23 mouse cellular contexts compared by ENCODE assay signal in genomic region chr3:127153861-127154260, GRCm38 (mm10).
DNase-seq lines count a peak whose midpoint lies in the region; ATAC-seq and TF ChIP-seq lines count a peak whose summit lies in the region.
"Had no signal": no experiment of that assay in that cellular context is flagged by ENCODE, and none has a peak within 500 bp of the region (broad histone marks: within the 10 kb centered on the region; RNA-seq: fewer than 3 reads in every experiment).

No protein-coding gene starts in this region.

- 65% methylated on average over 3 of the region's 3 CpGs for WGBS in kidney, embryonic 16.5 days
- WGBS in intestine, embryonic 16.5 days: 56% methylated on average over 3 of the region's 3 CpGs
- WGBS in liver, postnatal 0 days (ENCODE audit: insufficient replicate concordance): 50% methylated on average over 3 of the region's 3 CpGs

- H3K4me2 ChIP-seq in kidney, embryonic 16.5 days (replicated peaks; ENCODE audit: low read depth, low read length): no peak overlapping the region
- no peak overlapping the region for H3K4me2 ChIP-seq in intestine, embryonic 16.5 days (ENCODE audit: low read depth, low read length)
- peak overlapping the region; percentile 32; the same call in 1 of the 2 replicates for H3K4me2 ChIP-seq in liver, postnatal 0 days (ENCODE audit: low read depth, low read length)
- H3K4me2 ChIP-seq: forebrain, embryonic 13.5 days; hindbrain, embryonic 15.5 days; lung, embryonic 15.5 days; neural tube, embryonic 12.5 days; stomach, embryonic 15.5 days had no signal

- POLR2A ChIA-PET in Patski (lab: Charles Lee): interaction anchor here (0.7 kb wide), 1 partner anchor 9 kb away, joined by 4 read pairs; no protein-coding TSS in a partner anchor

- no peaks in the 10 kb centered on the region for H3K36me3 ChIP-seq in kidney, embryonic 16.5 days (ENCODE audit: insufficient read depth, low read length)
- H3K36me3 ChIP-seq in intestine, embryonic 16.5 days (ENCODE audit: control insufficient read depth, insufficient read depth, low read length): no peaks in the 10 kb centered on the region
- no peaks in the 10 kb centered on the region for H3K36me3 ChIP-seq in liver, postnatal 0 days (replicated peaks; ENCODE audit: insufficient read depth, low read length)
- H3K36me3 ChIP-seq: heart, embryonic 10.5 days; hindbrain, embryonic 15.5 days; lung, embryonic 15.5 days; neural tube, embryonic 12.5 days; stomach, embryonic 15.5 days had no signal

- in situ Hi-C loops in Patski (cut with MboI; ENCODE audit: low pct_unique_long_range_greater_than_20kb): no loop called here

- intact Hi-C loops in heart, postnatal 10 days (cut with DNase I): no loop called here

- TF ChIP-seq EP300 in liver, postnatal 0 days (IDR thresholded peaks at IDR 0.05; ENCODE audit: low read depth): no peak

- peaks cover 2% of the 10 kb centered on the region; the same call in 1 of the 2 replicates for H3K9me3 ChIP-seq in kidney, embryonic 16.5 days (ENCODE audit: low read length)
- no peaks in the 10 kb centered on the region for H3K9me3 ChIP-seq in intestine, embryonic 16.5 days (ENCODE audit: control insufficient read depth, low read length)
- H3K9me3 ChIP-seq in liver, postnatal 0 days (ENCODE audit: low read length): no peaks in the 10 kb centered on the region
- H3K9me3 ChIP-seq: heart, embryonic 10.5 days; hindbrain, embryonic 15.5 days; lung, embryonic 15.5 days; neural tube, embryonic 12.5 days; stomach, embryonic 15.5 days had no signal

- TF ChIP-seq CTCF in Patski (IDR thresholded peaks at IDR 0.05): no peak
- TF ChIP-seq CTCF in liver, postnatal 0 days (IDR thresholded peaks at IDR 0.05; ENCODE audit: low read depth): no peak

- H3K4me3 ChIP-seq in kidney, embryonic 16.5 days (ENCODE audit: low read length): no peak overlapping the region
- H3K4me3 ChIP-seq in intestine, embryonic 16.5 days (ENCODE audit: low read length): no peak overlapping the region
- no peak overlapping the region for H3K4me3 ChIP-seq in liver, postnatal 0 days (ENCODE audit: low read depth, low read length)
- H3K4me3 ChIP-seq: forebrain, embryonic 13.5 days; heart, embryonic 10.5 days; hindbrain, embryonic 15.5 days; left cerebral cortex, adult 2 months; lung, embryonic 15.5 days; neural tube, embryonic 12.5 days; stomach, embryonic 15.5 days had no signal

- DNase-seq in kidney, adult 18-20 months: no peak
- peak; percentile 63 for DNase-seq in Patski (ENCODE audit: low read depth, low spot score)
- DNase-seq in liver, postnatal 0 days: no peak
- DNase-seq in adrenal gland, adult 18-20 months (ENCODE audit: low spot score in 2 of 2): no peak
- DNase-seq in heart, postnatal 10 days: no peak
- DNase-seq: cerebellum, adult 11-12 months; cerebellum, postnatal 14 days; kidney, postnatal 4 days; layer of hippocampus, adult 9-11 months; lung, postnatal 4 days; midbrain, embryonic 14.5 days; retina, postnatal 1 day; right cerebral cortex, postnatal 25 days; thymus, postnatal 36 days had no signal

- H3K27me3 ChIP-seq in kidney, embryonic 16.5 days (ENCODE audit: insufficient read depth, low read length): no peaks in the 10 kb centered on the region
- no peaks in the 10 kb centered on the region for H3K27me3 ChIP-seq in Patski
- no peaks in the 10 kb centered on the region for H3K27me3 ChIP-seq in intestine, embryonic 16.5 days (replicated peaks; ENCODE audit: control insufficient read depth, insufficient read depth, low read length)
- no peaks in the 10 kb centered on the region for H3K27me3 ChIP-seq in liver, postnatal 0 days (ENCODE audit: insufficient read depth, low read length)
- H3K27me3 ChIP-seq: forebrain, embryonic 13.5 days; hindbrain, embryonic 15.5 days; lung, embryonic 15.5 days; neural tube, embryonic 12.5 days; stomach, embryonic 15.5 days had no signal

- CTCF ChIA-PET in Patski (lab: Charles Lee): interaction anchor here (0.7 to 2.6 kb wide), 4 partner anchors 12 to 30 kb away, joined by 3 to 6 read pairs (median 4); no protein-coding TSS in a partner anchor

- 0 out of 2 replicates have a peak, but pooled peaks have one; percentile 31 for ATAC-seq in kidney, embryonic 16.5 days (ENCODE audit: low FRiP score, low TSS enrichment)
- ATAC-seq in Patski: peak; percentile 66
- peak; percentile 46; the same call in 1 of the 2 replicates for ATAC-seq in intestine, embryonic 16.5 days
- peak; percentile 68 for ATAC-seq in liver, postnatal 0 days
- ATAC-seq: forebrain, embryonic 13.5 days had no signal

- H3K9ac ChIP-seq in kidney, embryonic 16.5 days (replicated peaks; ENCODE audit: low read length): no peak overlapping the region
- no peak overlapping the region for H3K9ac ChIP-seq in intestine, embryonic 16.5 days (ENCODE audit: low read depth, low read length)
- H3K9ac ChIP-seq in liver, postnatal 0 days (replicated peaks): no peak overlapping the region
- H3K9ac ChIP-seq: forebrain, embryonic 13.5 days; hindbrain, embryonic 15.5 days; lung, embryonic 15.5 days; neural tube, embryonic 12.5 days; stomach, embryonic 15.5 days had no signal

- H3K4me1 ChIP-seq in kidney, embryonic 16.5 days (ENCODE audit: insufficient read depth, low read length): no peaks in the 10 kb centered on the region
- H3K4me1 ChIP-seq in intestine, embryonic 16.5 days (ENCODE audit: control insufficient read depth, insufficient read depth, low read length): 0 out of 2 replicates have a peak, but pooled peaks cover 3% of the 10 kb centered on the region
- H3K4me1 ChIP-seq in liver, postnatal 0 days (ENCODE audit: insufficient read depth): peaks cover 6% of the 10 kb centered on the region; the same call in 1 of the 2 replicates
- H3K4me1 ChIP-seq: forebrain, embryonic 13.5 days; heart, embryonic 10.5 days; lung, embryonic 15.5 days; neural tube, embryonic 12.5 days; stomach, embryonic 15.5 days had no signal

- H3K27ac ChIP-seq in kidney, embryonic 16.5 days (ENCODE audit: low read length): no peak overlapping the region
- H3K27ac ChIP-seq in intestine, embryonic 16.5 days (ENCODE audit: low read length): no peak overlapping the region
- H3K27ac ChIP-seq in liver, postnatal 0 days (ENCODE audit: low read depth): peak overlapping the region; percentile 75
- H3K27ac ChIP-seq: forebrain, embryonic 13.5 days; heart, embryonic 10.5 days; hindbrain, embryonic 15.5 days; lung, embryonic 15.5 days; neural tube, embryonic 12.5 days; stomach, embryonic 15.5 days had no signal
